Mouse (Mus musculus) lung, embryonic 15.5 days (tissue): ENCODE data around the gene Crbn. TPM values are rescaled to one million over a fixed set of nuclear protein-coding genes. Genes with fewer than 3 reads are reported as not detected.

Experiments
- ATAC-seq: fragments of 200-750 bp; cut with Nextera tagmentation; 2 replicates; pipeline ENCODE4 v1.8.0; 2017; ENCODE audit warnings: moderate number of reproducible peaks, borderline replicate concordance; ENCODE audit not compliant: low FRiP score, low TSS enrichment; ENCODE audit errors: extremely low read depth
- H3K27ac ChIP-seq: fragments of 300-500 bp; sonication (generic); 2 replicates; pipeline ENCODE4 v1.5.1; 2015; ENCODE audit warnings: moderate library complexity, mild to moderate bottlenecking, inconsistent platforms
- H3K27me3 ChIP-seq: fragments of 300-500 bp; sonication (generic); 2 replicates; pipeline ENCODE4 v1.6.1; 2015; ENCODE audit warnings: inconsistent platforms
- H3K36me3 ChIP-seq: fragments of 300-500 bp; sonication (generic); 2 replicates; pipeline ENCODE4 v1.6.1; 2015; ENCODE audit warnings: inconsistent platforms
- H3K4me1 ChIP-seq: fragments of 300-500 bp; sonication (generic); 2 replicates; pipeline ENCODE4 v1.6.1; 2015; ENCODE audit warnings: inconsistent platforms
- H3K4me2 ChIP-seq: fragments of 300-500 bp; sonication (generic); 2 replicates; pipeline ENCODE4 v1.6.1; 2015; ENCODE audit warnings: inconsistent platforms, mild to moderate bottlenecking, moderate library complexity
- H3K4me3 ChIP-seq: fragments of 300-500 bp; sonication (generic); 2 replicates; pipeline ENCODE4 v1.5.1; 2015; ENCODE audit warnings: mild to moderate bottlenecking, inconsistent platforms
- H3K9ac ChIP-seq: fragments of 300-500 bp; sonication (generic); 2 replicates; pipeline ENCODE4 v1.6.1; 2015; ENCODE audit warnings: inconsistent platforms
- H3K9me3 ChIP-seq: fragments of 300-500 bp; sonication (generic); 2 replicates; pipeline ENCODE4 v1.6.1; 2016; ENCODE audit warnings: inconsistent platforms
- WGBS: fragments of 180-500 bp; shearing (Covaris S2); methylation state at CpG from one replicate; pipeline ENCODE4 v1.1.7; 2015; 5-methylcytosine and 5-hydroxymethylcytosine counted together
- polyA plus RNA-seq: library from polyadenylated mRNA; unstranded; fragments of >200 nt; fragmentation: Nextera tagmentation; extraction: Ambion mirVana; gene quantifications from 2 replicates; pipeline ENCODE4 v1.2.1, GENCODE M21; 2015

Gene Crbn
- polyA plus RNA-seq: 43.4 and 45.3 TPM in 2 replicates

DNA sequence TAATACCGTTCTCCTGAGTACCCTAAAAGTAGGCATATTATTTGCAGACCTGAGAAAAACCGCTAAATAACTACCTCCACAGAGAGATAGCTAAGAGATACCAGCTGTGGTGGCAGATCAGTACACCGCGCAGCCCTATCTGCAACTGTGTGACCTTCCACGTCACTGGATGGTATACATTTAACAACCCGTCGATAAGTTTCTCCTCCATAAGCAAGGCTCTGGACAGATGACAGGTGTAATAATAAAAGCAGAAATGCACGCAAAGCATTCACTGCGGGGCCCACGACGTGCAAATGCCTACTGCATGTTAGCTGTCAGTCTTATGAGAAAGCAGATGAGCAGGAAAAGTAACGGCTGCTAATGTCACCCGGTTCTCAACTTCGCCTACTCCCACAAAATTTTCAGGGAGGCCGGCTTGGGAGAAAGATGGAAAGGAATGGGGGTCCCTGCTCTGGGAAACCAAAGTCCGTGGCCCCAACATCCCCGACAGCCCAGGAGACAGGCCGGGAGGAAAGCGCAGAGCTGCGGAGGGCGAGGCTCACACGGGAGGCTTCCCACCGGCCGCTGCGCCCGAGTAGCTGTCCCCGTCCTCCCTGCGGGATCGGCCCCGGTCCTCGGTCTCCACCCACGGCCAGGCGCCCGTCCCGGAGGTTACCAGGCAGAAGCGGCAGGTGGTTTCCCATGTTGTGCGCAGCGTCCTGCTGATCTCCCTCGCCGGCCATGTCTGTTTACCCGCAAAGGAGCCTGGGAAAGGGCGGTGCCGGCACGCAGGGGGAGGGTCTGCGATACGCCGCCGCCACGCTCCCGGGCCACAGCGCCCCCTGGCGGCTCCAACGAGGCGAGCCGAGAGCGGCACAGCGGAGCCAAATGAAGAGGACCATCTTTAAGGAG lies at the start of gene Crbn:
Gene Crbn, minus strand, starts transcription at position 745 of the 894 bp plus-strand sequence.
- H3K9me3 ChIP-seq: no peaks in the 10 kb centered on the region
- peaks cover 11% of the 10 kb centered on the region for H3K4me1 ChIP-seq
- H3K36me3 ChIP-seq: peaks cover 5% of the 10 kb centered on the region; the same call in 1 of the 2 replicates
- peak within 1 kb of the TSS; percentile 88 for H3K4me3 ChIP-seq
- no peak within 1 kb of the TSS for H3K27ac ChIP-seq
- WGBS: 2% methylated on average over 57 of the region's 57 CpGs
- H3K27me3 ChIP-seq: no peaks in the 10 kb centered on the region
- ATAC-seq: peak; percentile 96
- H3K4me2 ChIP-seq: peak within 1 kb of the TSS; percentile 79
- H3K9ac ChIP-seq: peak within 1 kb of the TSS; percentile 69

DNA sequence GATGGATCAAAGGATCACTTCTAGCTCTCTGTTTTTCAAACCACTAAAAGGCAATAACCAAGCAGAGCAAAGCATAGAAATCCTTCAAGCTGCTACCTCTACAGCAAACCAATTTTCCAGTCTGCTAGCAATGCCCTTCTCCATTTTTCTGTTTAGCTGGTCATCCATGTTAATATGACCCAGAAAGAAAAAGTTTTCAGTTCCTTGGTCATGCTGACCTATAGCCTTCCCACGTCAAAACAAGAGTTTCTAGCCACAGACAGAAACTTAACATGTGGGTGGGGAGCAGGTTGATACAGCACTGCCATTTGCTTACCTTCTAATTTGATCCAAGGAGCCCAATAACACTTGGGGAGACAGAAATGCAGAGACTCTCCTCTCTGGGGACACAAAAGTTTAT lies 40.3 kb upstream of the Crbn start:
- Histone ChIP-seq H3K4me1 (no peaks in the 10 kb centered on the region), H3K4me2 (no peak overlapping the region), H3K9ac (no peak overlapping the region), H3K4me3 (no peak overlapping the region), H3K9me3 (no peaks in the 10 kb centered on the region), H3K36me3 (no peaks in the 10 kb centered on the region), H3K27ac (no peak overlapping the region), H3K27me3 (no peaks in the 10 kb centered on the region)
- ATAC-seq: no peak
- WGBS: 69% methylated on average over 1 of the region's 1 CpGs

DNA sequence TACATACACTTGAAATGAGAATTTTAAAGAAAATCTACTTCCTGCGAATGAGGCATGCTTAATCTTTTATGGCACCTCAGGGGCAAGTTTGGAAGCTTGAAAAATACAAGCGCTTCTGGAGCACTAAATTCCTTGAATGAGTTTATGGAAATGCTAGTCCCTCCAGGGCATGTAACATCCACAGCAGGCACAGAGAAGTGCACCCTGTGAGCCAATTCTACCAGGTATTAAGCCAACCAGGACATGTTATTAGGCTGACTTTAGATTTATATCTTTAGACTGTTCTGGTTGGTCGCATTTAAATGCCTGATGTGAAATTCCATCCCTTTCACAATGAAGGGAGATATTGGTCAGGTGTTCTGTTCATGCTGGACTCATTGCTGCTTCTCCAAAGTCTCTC lies 38.2 kb upstream of the Crbn start:
- H3K4me2 ChIP-seq: no peak overlapping the region
- H3K27ac ChIP-seq: no peak overlapping the region
- no peak for ATAC-seq
- no peaks in the 10 kb centered on the region for H3K9me3 ChIP-seq
- H3K9ac ChIP-seq: no peak overlapping the region
- no peaks in the 10 kb centered on the region for H3K36me3 ChIP-seq
- H3K27me3 ChIP-seq: no peaks in the 10 kb centered on the region
- WGBS: 78% methylated on average over 3 of the region's 3 CpGs
- H3K4me1 ChIP-seq: no peaks in the 10 kb centered on the region
- H3K4me3 ChIP-seq: no peak overlapping the region

DNA sequence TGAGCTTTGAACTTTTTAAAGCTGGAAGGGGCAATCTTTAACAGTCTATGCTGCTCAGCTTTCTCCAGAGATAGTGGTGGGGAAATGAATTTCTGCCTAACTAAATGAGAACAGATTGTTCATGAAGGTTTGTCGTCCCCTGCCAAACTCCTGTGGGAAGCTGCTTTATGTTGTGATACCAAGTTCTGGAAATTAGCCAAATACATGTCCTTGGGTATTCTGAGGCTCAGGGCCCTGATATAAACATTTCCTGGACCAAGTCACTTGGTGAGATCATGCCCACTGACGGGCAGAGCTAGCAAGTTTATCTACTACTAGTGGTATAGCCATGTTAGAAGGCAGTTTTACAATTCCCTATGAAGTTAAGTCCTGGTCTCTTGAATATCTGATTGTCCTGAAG lies 35.4 kb upstream of the Crbn start:
- H3K4me2 ChIP-seq: no peak overlapping the region
- H3K9me3 ChIP-seq: no peaks in the 10 kb centered on the region
- no peak overlapping the region for H3K9ac ChIP-seq
- no peaks in the 10 kb centered on the region for H3K27me3 ChIP-seq
- WGBS: 54% methylated on average over 2 of the region's 2 CpGs
- H3K27ac ChIP-seq: no peak overlapping the region
- no peaks in the 10 kb centered on the region for H3K4me1 ChIP-seq
- no peak for ATAC-seq
- no peak overlapping the region for H3K4me3 ChIP-seq
- H3K36me3 ChIP-seq: no peaks in the 10 kb centered on the region

DNA sequence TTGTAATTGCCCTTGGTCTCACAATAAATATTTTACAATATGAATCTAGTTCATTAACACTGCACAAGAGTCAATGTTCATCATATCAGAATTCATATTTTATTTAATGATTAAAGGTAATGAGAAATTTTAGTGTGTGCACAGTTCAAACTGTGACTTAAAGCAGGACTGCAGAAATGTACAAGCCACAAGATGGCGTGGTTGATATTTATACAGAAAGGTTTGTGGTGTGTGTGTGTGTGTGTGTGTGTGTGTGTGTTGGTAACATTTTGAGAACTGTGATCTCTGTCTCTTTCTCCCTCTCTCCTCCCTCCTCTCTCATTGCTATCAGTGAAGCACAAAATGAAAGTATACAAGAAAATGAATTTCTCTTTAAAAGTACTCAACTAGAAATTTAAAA lies 22.5 kb upstream of the Crbn start:
- no peak overlapping the region for H3K9ac ChIP-seq
- no peaks in the 10 kb centered on the region for H3K9me3 ChIP-seq
- 41% methylated on average over 1 of the region's 1 CpGs for WGBS
- H3K27ac ChIP-seq: no peak overlapping the region
- no peak overlapping the region for H3K4me2 ChIP-seq
- H3K36me3 ChIP-seq: no peaks in the 10 kb centered on the region
- no peaks in the 10 kb centered on the region for H3K27me3 ChIP-seq
- ATAC-seq: no peak
- no peaks in the 10 kb centered on the region for H3K4me1 ChIP-seq
- H3K4me3 ChIP-seq: no peak overlapping the region

DNA sequence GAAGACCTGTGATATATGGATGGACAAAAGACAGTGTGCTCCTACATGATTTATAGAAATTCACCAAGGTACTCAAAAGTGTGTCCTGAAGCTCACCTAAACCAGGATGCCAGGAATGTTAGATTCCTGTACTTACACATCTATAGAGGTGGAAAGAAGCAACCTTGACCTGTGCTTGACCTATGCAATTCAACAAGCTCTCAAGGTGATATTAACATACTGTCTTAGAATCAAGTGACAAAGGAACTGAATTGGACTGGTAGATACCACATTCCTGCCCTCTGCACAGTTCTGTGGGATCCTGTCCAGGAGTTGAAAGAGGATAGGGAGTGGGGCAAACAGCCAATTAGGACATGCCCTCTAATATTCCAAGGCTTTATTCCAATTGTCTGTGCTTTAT lies 20.7 kb upstream of the Crbn start:
- H3K4me3 ChIP-seq: no peak overlapping the region
- no peaks in the 10 kb centered on the region for H3K9me3 ChIP-seq
- H3K36me3 ChIP-seq: no peaks in the 10 kb centered on the region
- H3K4me2 ChIP-seq: no peak overlapping the region
- H3K4me1 ChIP-seq: no peaks in the 10 kb centered on the region
- no peak overlapping the region for H3K9ac ChIP-seq
- no peak for ATAC-seq
- no peak overlapping the region for H3K27ac ChIP-seq
- no peaks in the 10 kb centered on the region for H3K27me3 ChIP-seq

DNA sequence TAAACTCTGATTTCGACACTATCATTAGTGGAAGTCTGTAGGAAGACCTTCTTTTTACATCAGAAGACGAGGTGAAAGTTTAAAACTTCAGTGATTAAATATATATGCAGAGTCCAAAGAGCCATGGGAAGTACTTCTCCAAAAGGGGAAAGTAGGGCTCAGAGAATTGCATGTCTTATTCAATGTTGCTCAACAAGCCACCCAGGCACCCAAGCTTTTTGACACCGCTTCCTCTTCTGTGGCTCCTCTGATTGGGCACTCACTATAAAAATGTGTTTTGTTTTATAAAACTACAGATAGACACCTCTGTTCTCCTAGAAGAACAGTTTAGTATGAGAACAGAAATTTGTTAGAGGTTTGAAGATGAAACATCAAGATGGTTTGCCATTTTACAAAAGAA lies 20.0 kb upstream of the Crbn start:
- ATAC-seq: no peak
- no peak overlapping the region for H3K9ac ChIP-seq
- H3K27me3 ChIP-seq: no peaks in the 10 kb centered on the region
- no peaks in the 10 kb centered on the region for H3K4me1 ChIP-seq
- H3K4me3 ChIP-seq: no peak overlapping the region
- no peak overlapping the region for H3K27ac ChIP-seq
- H3K9me3 ChIP-seq: no peaks in the 10 kb centered on the region
- no peak overlapping the region for H3K4me2 ChIP-seq
- WGBS: 69% methylated on average over 3 of the region's 3 CpGs
- H3K36me3 ChIP-seq: no peaks in the 10 kb centered on the region

DNA sequence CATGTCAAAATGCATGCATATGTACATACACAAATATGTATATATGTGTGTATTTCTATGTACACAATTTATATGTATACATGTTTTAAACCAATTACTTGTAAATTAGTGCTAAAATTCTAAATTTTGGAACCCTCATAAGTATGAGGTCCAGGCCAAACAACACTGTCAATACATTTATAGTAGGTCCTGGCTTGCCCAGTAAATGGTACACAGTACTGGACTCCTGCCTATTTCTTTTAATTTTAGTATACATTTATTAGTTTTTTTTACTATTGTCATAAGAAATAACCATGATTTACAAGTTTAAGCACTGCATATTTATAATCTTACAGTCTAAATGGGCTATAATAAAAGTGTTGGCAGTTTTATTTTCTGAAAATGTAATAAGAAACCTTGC lies 19.4 kb upstream of the Crbn start:
- no peaks in the 10 kb centered on the region for H3K36me3 ChIP-seq
- ATAC-seq: no peak
- H3K27me3 ChIP-seq: no peaks in the 10 kb centered on the region
- H3K4me1 ChIP-seq: no peaks in the 10 kb centered on the region
- H3K27ac ChIP-seq: no peak overlapping the region
- no peak overlapping the region for H3K4me3 ChIP-seq
- no peak overlapping the region for H3K4me2 ChIP-seq
- no peak overlapping the region for H3K9ac ChIP-seq
- H3K9me3 ChIP-seq: no peaks in the 10 kb centered on the region

DNA sequence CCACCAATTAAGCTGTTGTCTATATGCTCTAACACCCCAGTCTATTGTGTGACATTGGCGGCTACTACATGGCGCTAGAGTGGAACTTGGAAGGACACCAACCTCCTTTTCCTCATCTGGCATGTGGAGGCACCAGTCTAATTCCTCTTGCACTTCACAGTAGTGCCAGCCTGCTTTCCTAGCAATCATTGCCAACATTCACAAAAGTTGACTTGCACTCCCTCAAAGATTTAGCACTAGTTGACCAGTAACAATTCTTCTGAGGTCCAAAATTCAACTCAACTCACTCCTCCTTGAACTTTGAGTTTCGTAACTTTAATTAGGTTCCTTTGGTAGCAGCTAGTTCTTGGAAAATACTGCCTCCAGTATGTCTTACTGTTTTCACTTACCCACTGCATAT lies 10.8 kb upstream of the Crbn start:
- no peak overlapping the region for H3K9ac ChIP-seq
- no peaks in the 10 kb centered on the region for H3K27me3 ChIP-seq
- ATAC-seq: no peak
- H3K4me3 ChIP-seq: no peak overlapping the region
- H3K27ac ChIP-seq: no peak overlapping the region
- no peaks in the 10 kb centered on the region for H3K4me1 ChIP-seq
- WGBS: 80% methylated on average over 3 of the region's 3 CpGs
- H3K9me3 ChIP-seq: no peaks in the 10 kb centered on the region
- H3K36me3 ChIP-seq: no peaks in the 10 kb centered on the region
- H3K4me2 ChIP-seq: no peak overlapping the region

DNA sequence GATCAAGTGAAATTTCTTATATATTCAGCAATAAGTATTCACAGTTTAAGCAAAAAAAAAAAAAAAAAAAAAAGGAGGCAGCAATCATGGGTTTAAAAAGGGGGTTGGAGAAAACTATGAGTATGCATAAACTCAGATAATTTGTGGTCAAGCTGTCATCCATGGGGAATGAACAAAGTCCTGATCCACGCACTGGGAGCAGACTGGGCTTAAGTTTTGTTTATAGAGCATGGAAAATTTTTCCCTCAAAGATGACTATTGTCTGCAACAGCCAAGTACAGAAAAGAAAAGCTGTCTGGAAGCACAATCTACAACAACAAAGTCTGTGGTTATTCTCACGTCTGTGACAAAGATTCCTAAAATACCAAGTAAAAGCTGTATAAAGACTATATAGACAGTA lies 9.3 kb upstream of the Crbn start:
- Histone ChIP-seq H3K4me1 (no peaks in the 10 kb centered on the region), H3K4me3 (no peak overlapping the region), H3K27ac (no peak overlapping the region), H3K9me3 (no peaks in the 10 kb centered on the region), H3K4me2 (no peak overlapping the region), H3K9ac (no peak overlapping the region), H3K36me3 (no peaks in the 10 kb centered on the region), H3K27me3 (no peaks in the 10 kb centered on the region)
- no peak for ATAC-seq
- 45% methylated on average over 2 of the region's 2 CpGs for WGBS

DNA sequence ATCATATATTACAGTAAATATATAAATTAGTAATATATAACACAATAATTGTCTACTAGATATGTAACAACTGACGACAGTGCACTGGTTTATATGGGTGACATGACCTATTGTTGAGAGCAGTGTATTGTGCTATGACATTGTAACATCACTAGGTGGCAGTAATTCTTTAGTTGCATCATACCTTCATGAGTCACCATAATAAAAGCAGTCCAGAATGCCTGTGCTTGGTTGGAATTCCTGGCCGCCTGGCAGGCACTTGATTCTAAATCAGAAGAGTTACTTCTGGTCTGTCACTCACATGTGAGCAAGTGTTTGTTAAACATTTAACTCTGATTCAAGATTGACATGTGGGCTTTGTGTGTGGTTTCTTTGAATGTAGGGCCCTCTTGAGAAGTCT lies 5.0 kb upstream of the Crbn start:
- H3K4me1 ChIP-seq: no peaks in the 10 kb centered on the region
- H3K9ac ChIP-seq: no peak overlapping the region
- no peaks in the 10 kb centered on the region for H3K27me3 ChIP-seq
- no peak overlapping the region for H3K27ac ChIP-seq
- no peaks in the 10 kb centered on the region for H3K9me3 ChIP-seq
- H3K4me2 ChIP-seq: no peak overlapping the region
- no peak for ATAC-seq
- H3K4me3 ChIP-seq: no peak overlapping the region
- 25% methylated on average over 2 of the region's 2 CpGs for WGBS
- no peaks in the 10 kb centered on the region for H3K36me3 ChIP-seq

DNA sequence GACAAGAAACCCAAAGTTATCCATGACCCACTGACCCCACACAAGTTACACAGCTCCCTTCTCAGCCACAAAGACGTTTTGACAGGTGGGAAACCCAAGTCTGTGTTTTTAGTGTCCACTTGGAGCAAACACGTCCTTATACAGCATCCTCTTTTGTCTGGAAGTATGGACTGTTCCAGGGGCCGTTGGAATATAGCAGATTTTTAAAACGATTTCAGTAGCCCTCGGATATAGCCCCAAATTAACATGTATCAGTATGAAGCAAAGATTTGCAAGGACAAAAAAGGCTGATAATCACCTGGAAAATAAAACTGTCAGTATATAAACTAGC lies 315 bp upstream of the Crbn start:
- WGBS: 49% methylated on average over 5 of the region's 5 CpGs
- ATAC-seq: no peak
- peak overlapping the region; percentile 79; the same call in 1 of the 2 replicates for H3K4me2 ChIP-seq
- H3K9me3 ChIP-seq: no peaks in the 10 kb centered on the region
- peak overlapping the region; percentile 88 for H3K4me3 ChIP-seq
- H3K9ac ChIP-seq: no peak overlapping the region
- peaks cover 11% of the 10 kb centered on the region for H3K4me1 ChIP-seq
- H3K27ac ChIP-seq: no peak overlapping the region
- no peaks in the 10 kb centered on the region for H3K27me3 ChIP-seq
- no peaks in the 10 kb centered on the region for H3K36me3 ChIP-seq
